Mouse (Mus musculus): Measurements from ENCODE around the gene Cplx3.

The Cplx3 gene

DNA sequence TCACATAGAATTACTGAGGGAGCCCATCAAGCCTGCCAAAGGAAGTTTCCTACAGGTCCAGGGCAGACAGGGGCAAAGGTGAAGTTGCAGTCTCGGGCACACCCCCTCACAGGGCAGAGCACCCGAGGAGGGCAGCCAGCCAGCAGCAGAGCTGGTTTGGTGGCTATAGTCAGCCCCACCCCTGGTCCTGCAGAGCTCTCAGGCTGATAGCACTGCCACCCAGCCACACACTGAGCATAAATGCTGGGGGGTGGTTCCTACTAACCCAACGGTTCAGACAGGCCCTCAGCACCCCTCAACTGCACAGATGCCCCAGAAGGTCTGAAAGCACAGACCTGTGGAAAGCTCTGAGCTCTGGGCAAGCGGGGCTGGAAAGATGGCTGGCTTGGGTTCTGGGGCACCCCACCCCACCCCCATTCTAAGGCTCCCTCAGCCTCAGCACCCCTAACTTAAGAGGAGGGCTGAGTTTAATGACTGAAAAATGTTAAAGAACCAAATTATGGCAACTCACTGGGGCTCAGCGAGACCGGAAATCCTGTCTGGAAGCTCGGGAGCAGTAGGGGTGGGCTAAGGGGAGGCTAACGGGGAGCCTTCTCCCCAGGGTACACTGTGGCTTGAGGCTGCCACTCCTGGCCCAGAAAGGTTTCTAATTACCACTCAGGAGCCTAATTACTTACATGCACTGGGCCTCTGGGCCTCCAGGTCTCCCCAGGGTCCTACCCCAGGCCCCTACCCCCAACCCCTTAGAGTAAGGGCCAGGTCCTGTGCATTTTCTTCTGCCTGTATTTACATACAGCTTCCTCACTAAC lies 32.8 kb upstream of the Cplx3 start:
- DNase-seq (ENCODE audit: low spot score): peak; percentile 64

GRCm38 (mm10) chr9:57637741-57638322 lies 31.8 kb upstream of the Cplx3 start:
- no peak for DNase-seq (ENCODE audit: low spot score)

GRCm38 (mm10) chr9:57637272-57637671 lies 31.2 kb upstream of the Cplx3 start:
- DNase-seq (ENCODE audit: low spot score): no peak

DNA sequence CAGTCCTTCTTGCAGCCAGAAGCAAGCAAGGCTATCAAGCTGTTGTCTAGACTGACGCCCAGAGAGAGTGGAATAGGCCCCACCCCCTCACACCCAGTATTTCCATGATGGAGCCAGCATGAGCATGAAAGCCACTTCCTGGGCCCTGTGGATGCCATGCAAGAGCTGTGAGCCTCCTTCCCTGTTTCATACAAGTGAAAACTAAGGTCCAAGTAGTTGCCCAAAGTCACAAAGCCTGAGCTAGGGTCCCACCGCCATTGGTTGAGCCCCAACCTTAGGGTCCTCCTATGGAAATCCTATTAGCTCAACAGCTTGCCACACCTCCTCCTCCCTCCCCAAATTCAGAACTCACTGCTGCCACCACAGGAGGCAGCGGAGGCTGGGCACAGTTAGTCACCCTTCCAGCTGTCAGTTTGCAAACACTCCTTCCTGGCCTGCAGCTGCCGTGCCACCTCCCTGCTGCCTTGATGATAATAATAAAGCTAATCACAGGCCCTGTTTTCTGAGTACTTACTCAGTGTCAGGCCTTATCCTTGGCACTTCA lies 27.5 kb upstream of the Cplx3 start:
- DNase-seq (ENCODE audit: low spot score): no peak

DNA sequence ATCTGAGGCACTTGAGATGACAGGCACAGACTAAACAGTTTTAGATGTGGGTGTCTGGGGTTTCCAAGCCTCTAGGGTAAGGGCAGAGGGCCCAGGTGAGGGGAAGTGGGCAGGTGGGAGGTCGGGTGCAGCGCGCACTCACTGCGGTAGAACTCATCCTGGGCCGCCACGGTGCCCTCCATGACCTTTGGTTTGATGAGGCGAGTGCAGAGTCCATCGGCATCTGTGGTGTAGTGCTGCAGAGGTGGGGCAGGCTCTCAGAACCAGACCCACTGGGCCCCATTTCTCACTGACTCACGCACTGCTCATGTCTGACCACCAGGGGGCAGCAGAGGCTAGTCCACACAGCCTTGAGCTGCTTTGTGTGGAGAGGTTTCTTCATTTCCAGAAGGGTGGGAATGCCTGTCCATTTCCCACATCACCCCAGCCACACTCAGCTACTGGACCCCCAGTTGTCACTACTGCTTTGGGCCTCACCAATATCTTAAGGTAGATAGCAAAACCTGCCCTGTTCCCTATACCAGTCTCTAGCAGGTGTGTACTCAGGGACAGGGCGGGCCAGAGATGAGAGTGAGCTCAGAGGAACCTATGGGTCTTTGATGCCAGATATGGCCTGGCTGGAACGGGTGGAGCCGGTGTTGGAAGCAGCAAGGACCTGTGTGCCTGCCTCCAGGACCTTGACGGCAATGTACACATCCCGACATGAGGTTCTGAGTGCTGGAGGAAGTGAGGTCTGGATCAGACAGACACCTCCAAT lies 23.2 kb upstream of the Cplx3 start:
- DNase-seq (ENCODE audit: low spot score): peak; percentile 86

GRCm38 (mm10) chr9:57628717-57629116 lies 22.6 kb upstream of the Cplx3 start:
- no peak for DNase-seq (ENCODE audit: low spot score)

DNA sequence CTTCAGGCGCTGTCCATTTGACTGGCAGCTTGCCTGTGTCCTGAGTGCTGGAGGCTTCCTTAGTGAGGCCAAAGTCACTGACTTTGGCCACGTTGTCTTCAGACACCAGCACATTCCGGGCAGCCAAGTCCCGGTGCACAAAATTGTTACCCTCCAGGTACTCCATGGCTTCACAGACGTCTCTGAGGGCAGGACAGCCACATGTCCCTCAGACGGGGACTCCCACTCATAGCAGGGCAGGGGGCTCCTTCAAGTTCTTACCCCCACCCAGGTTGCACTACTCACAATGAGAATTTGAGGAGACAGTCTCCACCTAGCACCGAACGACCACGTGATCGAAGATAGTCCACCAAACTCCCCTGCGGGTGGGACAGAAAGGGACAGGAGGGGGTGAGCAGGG lies 21.8 kb upstream of the Cplx3 start:
- no peak for DNase-seq (ENCODE audit: low spot score)

- no peak for DNase-seq (ENCODE audit: low spot score)
These were observed 21.1 kb upstream of the Cplx3 start for GRCm38 (mm10) chr9:57627191-57627590.

DNA sequence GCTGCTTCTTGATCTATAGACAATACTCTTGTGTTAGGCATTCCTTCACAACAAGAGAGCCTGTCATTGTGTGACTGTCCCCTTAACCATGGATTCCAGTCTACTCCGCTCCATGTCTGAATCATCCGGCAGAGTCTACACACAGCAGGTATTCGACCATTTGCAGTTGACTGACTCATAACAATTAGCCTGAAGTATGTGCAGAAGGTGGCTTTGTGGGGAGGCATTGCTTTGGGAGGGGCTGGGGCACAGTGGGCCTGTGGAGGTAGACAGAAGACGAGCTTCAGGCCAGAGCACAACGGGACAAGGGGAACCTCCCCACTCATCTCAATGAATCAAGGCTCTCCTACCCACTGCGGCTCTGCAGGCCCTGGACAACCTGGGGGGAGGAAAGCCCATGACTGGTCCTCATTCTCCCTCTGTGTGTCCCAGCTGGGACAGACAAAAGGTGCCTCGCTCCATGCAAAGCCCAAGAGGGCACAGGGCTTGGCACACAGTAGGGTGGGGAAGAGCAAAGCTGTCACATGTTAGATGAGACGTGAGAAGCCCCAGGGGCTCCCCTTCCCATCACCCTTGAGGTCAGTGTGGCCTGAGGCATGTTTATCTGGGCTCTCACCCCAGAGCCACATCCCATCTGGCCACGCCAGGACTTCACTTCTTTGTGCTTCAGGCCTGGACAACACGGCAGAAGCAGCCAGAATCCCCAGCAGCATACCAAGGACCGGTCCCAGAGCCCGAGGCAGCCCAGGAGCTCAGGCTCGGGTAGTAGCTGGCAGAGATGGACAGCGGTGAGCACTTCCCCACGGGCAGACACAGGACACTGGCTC lies 19.8 kb upstream of the Cplx3 start:
- DNase-seq (ENCODE audit: low spot score): no peak

DNA sequence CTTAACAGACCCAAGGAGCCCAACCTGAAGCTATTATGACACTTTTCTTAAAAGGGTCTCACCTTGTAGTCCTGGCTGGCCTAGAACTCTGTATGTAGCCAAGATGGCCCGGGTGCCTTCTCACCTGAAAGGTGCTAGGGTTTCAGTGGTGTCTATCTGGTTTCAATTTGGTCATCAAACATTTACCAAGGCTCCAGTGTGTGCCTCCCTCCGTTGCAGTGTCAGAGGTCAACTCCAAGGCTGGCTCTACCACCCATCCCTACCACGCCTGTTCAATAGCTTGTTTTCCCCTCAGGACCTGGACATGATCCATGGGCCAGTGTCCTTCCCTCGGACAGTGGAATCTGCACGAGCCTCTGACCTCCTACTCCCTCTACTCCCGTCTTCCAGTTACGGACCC lies 18.2 kb upstream of the Cplx3 start:
- no peak for DNase-seq (ENCODE audit: low spot score)

DNA sequence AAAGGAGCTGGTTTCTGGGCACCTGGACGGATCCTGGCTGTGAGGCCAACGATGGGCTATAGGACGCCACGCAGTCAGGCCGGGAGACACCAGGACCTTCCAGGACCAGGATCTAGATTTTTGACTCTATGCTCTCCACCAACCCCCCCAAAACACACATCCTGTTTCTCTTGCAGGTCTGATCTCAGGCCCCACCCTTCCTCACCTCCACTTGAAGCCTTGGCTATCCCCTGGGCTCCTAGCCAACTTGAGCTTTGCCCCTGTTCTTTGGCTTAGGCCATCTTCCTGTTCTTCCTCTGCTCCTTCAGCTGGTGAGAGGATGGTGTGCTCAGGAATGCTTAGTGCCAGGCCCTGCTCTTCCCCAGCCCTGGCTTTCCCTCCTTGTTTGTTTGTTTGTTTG lies 14.6 kb upstream of the Cplx3 start, which contains the start of gene Lman1l:
Gene Lman1l, minus strand, starts transcription at position 101 of the 400 bp plus-strand sequence.
- DNase-seq (ENCODE audit: low spot score): no peak

- no peak for DNase-seq (ENCODE audit: low spot score)
These were observed 12.8 kb upstream of the Cplx3 start for GRCm38 (mm10) chr9:57618854-57619253.

- DNase-seq (ENCODE audit: low spot score): no peak
These were observed 11.6 kb upstream of the Cplx3 start for GRCm38 (mm10) chr9:57617556-57618169.

DNA sequence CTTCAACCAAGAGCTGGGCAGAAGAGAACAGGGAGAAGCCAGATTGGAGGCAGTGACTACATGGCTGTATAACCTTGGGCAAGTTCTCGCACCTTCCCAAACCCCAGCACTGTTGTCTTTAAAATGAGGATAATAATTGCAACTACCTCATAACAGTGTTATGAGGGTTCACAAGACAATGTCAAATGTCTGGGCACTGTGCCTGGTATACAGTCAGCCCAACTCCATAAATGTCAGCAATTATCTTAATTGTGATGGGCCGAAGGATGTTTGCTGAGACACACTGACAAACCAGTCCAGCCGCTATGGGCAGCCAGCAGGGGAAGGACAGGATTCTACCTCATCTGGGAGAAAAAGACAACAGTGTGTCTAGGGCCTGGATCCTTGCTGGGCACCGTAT lies 8.7 kb upstream of the Cplx3 start:
- no peak for DNase-seq (ENCODE audit: low spot score)

DNA sequence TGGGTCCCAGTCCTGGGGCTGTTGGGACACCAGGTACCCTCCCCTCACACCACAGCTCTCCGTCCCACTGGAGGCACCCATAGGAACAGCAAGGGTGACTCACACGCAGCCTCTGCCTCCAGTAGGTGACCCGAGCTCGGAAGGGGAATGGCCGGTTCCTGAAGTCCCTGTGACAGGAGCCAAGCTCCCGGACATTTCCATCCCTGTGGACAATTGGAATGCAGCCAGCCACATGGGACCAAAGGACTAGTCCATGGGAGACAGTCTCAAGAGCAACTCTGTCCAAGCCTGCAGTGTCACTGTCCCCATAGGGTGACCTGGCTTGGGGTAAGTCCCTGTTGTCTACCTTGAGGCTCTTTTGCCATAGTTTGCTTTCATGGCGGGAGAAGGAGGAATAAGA lies 7.9 kb upstream of the Cplx3 start:
- no peak for DNase-seq (ENCODE audit: low spot score)

DNA sequence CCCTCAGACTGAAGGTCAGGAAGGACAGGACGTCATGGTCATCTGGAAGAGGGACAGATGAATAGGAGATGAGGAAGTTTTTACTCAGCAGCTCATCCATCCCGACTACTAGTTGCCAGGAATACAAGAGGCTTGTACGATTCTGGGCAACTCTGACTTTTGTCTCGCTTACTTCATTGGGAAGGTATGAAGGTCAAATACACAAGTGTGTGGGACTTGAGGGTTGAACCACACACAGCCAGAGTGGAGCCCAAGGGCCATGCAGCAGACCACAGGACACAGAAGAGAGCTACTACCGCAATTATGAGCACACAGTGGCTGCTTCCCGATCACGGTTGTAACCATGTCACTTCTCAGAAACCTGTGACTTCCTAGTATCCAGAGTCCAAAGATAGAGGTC lies 6.5 kb upstream of the Cplx3 start:
- DNase-seq (ENCODE audit: low spot score): no peak

DNA sequence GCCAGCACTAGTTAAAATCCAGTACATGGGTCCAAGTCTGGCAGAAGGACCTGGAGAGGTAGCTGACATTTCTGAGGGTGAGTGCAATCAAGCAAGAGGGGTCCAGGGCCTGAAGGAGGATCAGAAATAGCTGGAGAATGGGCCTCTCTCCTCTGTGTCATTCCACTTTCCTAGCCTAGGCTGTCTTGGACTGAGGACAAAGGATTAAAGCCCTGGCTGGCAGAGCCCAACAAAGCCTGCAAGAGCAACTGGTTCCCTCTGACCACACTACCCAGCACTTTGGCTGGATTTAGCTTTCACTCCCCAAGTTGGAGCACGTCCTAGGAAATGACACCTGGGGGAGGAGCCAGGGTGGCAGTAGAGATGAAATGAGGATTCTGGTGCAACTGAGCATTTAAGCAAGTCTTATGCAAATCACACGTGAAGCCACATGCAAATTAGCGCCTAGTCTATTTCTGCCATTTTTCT lies 4.3 kb upstream of the Cplx3 start:
- DNase-seq (ENCODE audit: low spot score): no peak

DNA sequence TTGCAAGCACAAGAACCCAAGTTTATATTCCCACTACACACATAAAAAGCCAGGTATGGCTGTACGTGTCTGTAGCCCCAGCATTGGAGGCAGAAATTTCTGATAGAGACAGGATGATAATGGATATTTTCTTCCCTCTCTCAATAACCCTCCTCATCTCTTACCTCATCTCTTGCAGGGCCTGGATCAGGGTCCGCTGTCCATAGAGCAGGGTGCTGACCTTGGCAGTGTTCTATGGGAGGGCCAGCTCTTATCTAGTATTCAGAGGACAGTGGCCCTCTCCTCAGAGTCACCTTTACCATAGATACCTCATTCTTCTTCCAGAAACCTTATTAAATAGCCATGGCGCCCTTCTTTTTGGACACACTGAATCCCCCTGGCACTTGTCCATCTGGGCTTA lies 3.7 kb upstream of the Cplx3 start:
- no peak for DNase-seq (ENCODE audit: low spot score)

DNA sequence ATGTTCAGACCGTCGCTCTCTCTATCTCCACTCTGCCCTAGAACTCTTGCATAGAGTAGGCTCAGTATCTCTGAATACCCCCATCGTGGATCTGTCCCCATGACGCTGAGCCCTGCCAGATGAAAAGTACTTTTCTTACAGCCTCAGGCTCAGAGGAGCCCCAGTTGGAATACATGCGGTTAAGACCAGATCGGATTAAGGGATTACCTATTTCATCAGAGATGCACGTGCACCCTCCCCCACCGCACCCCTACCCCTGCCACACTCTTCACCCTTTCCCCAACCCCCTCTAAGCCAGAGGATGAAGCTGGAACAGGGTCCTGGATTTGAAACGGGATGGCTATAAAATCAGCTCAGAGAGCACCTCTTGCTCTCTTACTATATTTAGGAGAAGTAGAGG lies 578 bp downstream of the Cplx3 start:
- no peak for DNase-seq (ENCODE audit: low spot score)

GRCm38 (mm10) chr9:57604875-57605274 lies 1.2 kb downstream of the Cplx3 start:
- no peak for DNase-seq (ENCODE audit: low spot score)

- DNase-seq (ENCODE audit: low spot score): no peak
These were observed 4.0 kb downstream of the Cplx3 start for GRCm38 (mm10) chr9:57602098-57602497.

Data from urinary bladder, postnatal 25 days (tissue).